Mouse (Mus musculus) intestine, embryonic 15.5 days (tissue): ENCODE measurements around the gene Nav3. TPM values are rescaled to one million over a fixed set of nuclear protein-coding genes. Genes with fewer than 3 reads are reported as not detected.

ENCODE experiments used
- ATAC-seq: fragments of 200-750 bp; cut with Nextera tagmentation; 2 replicates; pipeline ENCODE4 v1.8.0; 2017; ENCODE audit warnings: moderate TSS enrichment, moderate library complexity
- H3K27ac ChIP-seq: fragments of 300-500 bp; sonication (generic); 2 replicates; pipeline ENCODE4 v1.5.1; 2015; ENCODE audit warnings: mild to moderate bottlenecking, inconsistent platforms
- H3K27me3 ChIP-seq: fragments of 300-500 bp; sonication (generic); replicated peaks from 2 replicates; pipeline ENCODE4 v1.6.1; 2015; ENCODE audit warnings: inconsistent platforms
- H3K36me3 ChIP-seq: fragments of 300-500 bp; sonication (generic); 2 replicates; pipeline ENCODE4 v1.6.1; 2015; ENCODE audit warnings: inconsistent platforms
- H3K4me1 ChIP-seq: fragments of 300-500 bp; sonication (generic); replicated peaks from 2 replicates; pipeline ENCODE4 v1.6.1; 2015; ENCODE audit warnings: inconsistent platforms
- H3K4me2 ChIP-seq: fragments of 300-500 bp; sonication (generic); replicated peaks from 2 replicates; pipeline ENCODE4 v1.6.1; 2015; ENCODE audit warnings: mild to moderate bottlenecking, inconsistent platforms
- H3K4me3 ChIP-seq: fragments of 300-500 bp; sonication (generic); replicated peaks from 2 replicates; pipeline ENCODE4 v1.5.1; 2015; ENCODE audit warnings: inconsistent platforms
- H3K9ac ChIP-seq: fragments of 300-500 bp; sonication (generic); 2 replicates; pipeline ENCODE4 v1.6.1; 2015; ENCODE audit warnings: inconsistent platforms
- H3K9me3 ChIP-seq: fragments of 300-500 bp; sonication (generic); 2 replicates; pipeline ENCODE4 v1.6.1; 2016; ENCODE audit warnings: inconsistent platforms
- WGBS: fragments of 180-500 bp; shearing (Covaris S2); methylation state at CpG from one replicate; pipeline ENCODE4 v1.1.7; 2015; 5-methylcytosine and 5-hydroxymethylcytosine counted together
- polyA plus RNA-seq: library from polyadenylated mRNA; unstranded; fragments of >200 nt; fragmentation: Nextera tagmentation; extraction: Ambion mirVana; gene quantifications from 2 replicates; pipeline ENCODE4 v1.2.1, GENCODE M21; 2015

Nav3 gene
- polyA plus RNA-seq, 1 experiment from 2014 or later: 0.93 TPM

DNA sequence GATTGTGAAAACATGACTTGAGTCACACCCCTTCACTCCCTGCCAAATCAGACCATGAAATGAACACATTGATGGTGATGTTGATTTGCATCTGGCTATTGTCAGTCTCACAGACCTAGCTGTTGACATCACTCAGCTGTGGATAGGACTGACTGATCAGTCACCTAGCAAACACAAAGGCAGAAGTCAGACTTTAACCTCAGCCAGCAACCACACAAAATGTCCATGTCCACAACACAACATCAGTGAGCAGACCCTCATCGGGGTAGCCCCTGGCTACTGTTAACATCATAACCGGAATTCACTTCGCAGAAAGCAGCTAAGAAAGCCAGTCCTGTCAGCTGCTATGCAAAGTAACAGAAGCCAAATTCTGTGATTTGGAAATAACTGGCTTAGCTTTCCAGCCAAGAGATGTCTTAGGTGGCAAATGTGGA, 213.9 kb downstream of the Nav3 start:
- no peak overlapping the region for H3K4me3 ChIP-seq
- H3K9ac ChIP-seq: no peak overlapping the region
- no peak overlapping the region for H3K27ac ChIP-seq
- H3K4me2 ChIP-seq: no peak overlapping the region
- no peaks in the 10 kb centered on the region for H3K36me3 ChIP-seq
- no peaks in the 10 kb centered on the region for H3K9me3 ChIP-seq
- no peaks in the 10 kb centered on the region for H3K4me1 ChIP-seq
- ATAC-seq: no peak
- WGBS: 82% methylated on average over 3 of the region's 3 CpGs
- H3K27me3 ChIP-seq: no peaks in the 10 kb centered on the region

DNA sequence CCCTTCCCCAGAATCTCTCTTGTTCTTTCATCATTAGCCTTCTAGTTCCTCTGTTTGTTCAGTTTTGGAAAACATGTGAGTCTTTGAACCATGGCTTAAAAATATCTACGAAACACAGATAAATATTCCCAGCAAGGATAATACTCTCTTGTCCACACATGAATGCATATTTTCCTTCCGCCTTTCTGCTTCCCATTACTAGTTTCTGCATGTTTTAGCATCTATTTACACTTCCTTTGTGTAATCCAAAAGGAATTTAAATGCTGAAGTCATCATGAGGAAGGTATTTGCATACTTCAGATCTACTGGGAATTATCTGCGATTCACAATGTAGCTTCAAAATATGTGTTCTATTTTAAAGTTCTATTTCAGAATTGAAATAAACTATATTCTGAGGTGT, 215.3 kb downstream of the Nav3 start:
- Histone ChIP-seq H3K4me1 (no peaks in the 10 kb centered on the region), H3K4me3 (no peak overlapping the region), H3K9me3 (no peaks in the 10 kb centered on the region), H3K27me3 (no peaks in the 10 kb centered on the region), H3K36me3 (no peaks in the 10 kb centered on the region), H3K27ac (no peak overlapping the region), H3K9ac (no peak overlapping the region), H3K4me2 (no peak overlapping the region)
- no peak for ATAC-seq
- WGBS: 85% methylated on average over 3 of the region's 3 CpGs

DNA sequence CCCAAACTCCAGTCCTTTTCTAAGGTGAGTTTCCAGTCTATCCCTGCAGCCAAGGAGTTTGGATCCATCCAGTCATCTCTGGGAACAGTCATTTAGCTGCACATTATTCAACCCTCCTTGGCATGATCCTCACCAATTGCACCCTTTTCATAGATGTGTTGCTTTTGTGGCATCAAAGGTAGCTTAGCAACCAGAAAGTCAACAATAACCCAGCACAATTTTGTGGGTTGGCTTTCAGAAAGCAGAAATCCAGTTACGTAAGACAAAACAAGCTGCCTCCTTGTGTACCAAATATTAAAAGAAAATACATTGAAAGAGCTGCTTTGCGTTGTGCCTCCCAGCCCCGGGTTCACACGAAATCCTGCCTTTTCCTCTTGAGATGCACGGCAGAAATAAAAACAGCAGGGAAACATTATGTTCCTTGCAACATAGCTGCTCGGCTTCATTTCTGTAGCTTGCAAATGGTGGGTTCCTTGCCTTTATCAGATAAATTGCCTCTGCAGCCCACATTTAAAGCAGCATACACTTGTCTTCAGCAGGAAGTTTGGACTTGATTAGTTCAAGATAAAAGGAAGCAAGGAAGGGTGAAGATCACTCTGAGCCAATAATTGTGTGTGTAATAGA, 222.6 kb downstream of the Nav3 start:
- Histone ChIP-seq H3K27ac (no peak overlapping the region), H3K27me3 (no peaks in the 10 kb centered on the region), H3K4me1 (no peaks in the 10 kb centered on the region), H3K4me2 (no peak overlapping the region), H3K4me3 (no peak overlapping the region), H3K9ac (no peak overlapping the region), H3K36me3 (no peaks in the 10 kb centered on the region), H3K9me3 (no peaks in the 10 kb centered on the region)
- ATAC-seq: no peak
- WGBS: 77% methylated on average over 6 of the region's 6 CpGs

DNA sequence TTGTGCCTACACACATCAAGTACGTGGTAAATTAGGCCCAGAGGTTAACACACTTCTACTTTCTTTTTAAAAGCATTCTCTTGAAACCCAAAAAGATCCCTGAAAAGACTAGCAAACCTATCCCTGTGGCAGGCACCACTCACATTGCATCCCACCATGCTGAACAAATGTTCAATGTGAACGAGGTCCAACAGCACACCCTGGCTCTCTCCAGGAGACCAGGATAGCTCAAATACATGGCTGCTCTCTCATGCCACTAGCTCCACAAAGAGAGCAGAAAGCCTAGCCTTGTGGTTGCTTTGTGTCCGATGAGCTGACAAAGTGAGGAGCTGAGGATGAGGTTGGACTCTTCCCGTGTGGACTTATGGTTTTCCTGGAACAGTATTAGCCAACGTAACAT, 249.6 kb downstream of the Nav3 start:
- Histone ChIP-seq H3K4me2 (no peak overlapping the region), H3K27me3 (no peaks in the 10 kb centered on the region), H3K36me3 (no peaks in the 10 kb centered on the region), H3K9ac (no peak overlapping the region), H3K9me3 (no peaks in the 10 kb centered on the region), H3K27ac (no peak overlapping the region), H3K4me3 (no peak overlapping the region), H3K4me1 (no peaks in the 10 kb centered on the region)
- ATAC-seq: no peak
- WGBS: 83% methylated on average over 5 of the region's 5 CpGs

DNA sequence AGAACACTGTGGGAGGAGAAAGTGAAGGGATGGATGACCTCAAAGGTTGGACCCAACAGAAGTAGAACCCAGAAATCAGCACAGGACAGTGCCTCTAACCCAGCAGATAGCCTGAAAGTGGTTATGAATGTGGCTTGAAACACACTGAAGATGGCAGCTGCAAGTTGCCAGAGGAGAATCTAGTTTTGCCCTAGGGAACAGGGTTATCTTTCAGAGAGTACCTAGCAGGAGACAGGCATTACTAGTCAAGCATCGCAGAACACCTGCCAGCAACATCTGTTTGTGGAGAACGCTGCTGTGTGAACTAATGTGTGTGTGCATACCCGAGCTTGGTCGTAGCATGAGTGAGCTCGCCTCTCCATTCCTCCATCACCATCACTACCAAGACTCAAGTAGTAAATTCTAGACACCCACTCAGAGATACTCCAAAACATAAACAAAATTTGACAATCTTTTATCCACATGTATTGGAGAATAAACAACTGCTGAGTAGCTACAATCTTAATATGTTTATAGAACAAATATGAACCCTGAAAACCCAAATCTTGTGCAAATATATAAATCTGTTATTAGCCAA, 251.8 kb downstream of the Nav3 start:
- no peaks in the 10 kb centered on the region for H3K9me3 ChIP-seq
- WGBS: 65% methylated on average over 5 of the region's 5 CpGs
- ATAC-seq: no peak
- H3K27me3 ChIP-seq: no peaks in the 10 kb centered on the region
- H3K4me3 ChIP-seq: no peak overlapping the region
- no peaks in the 10 kb centered on the region for H3K36me3 ChIP-seq
- H3K27ac ChIP-seq: no peak overlapping the region
- no peak overlapping the region for H3K9ac ChIP-seq
- no peaks in the 10 kb centered on the region for H3K4me1 ChIP-seq
- no peak overlapping the region for H3K4me2 ChIP-seq

DNA sequence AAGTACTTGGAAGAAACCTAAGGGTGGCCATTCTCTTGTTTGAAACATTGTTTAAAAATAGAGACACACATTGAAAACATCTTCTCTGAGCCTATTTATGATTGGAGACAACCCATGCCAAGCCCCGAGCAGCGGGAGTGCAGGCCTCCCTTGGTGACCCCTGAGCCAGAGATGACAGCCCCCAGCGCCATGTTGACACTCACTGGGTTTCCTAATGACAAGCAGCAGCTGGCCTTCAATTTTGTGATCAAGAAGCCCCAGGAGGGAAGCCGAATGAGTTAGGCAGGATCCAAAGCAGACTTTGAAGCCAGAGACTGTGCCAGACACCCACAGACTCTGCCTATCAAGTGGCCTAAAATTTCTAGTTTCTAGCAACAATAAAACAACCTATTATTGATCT, 263.1 kb downstream of the Nav3 start:
- Histone ChIP-seq H3K4me3 (no peak overlapping the region), H3K9ac (no peak overlapping the region), H3K9me3 (no peaks in the 10 kb centered on the region), H3K27ac (no peak overlapping the region), H3K4me2 (no peak overlapping the region), H3K27me3 (no peaks in the 10 kb centered on the region), H3K4me1 (no peaks in the 10 kb centered on the region), H3K36me3 (no peaks in the 10 kb centered on the region)
- ATAC-seq: no peak
- 46% methylated on average over 4 of the region's 4 CpGs for WGBS

DNA sequence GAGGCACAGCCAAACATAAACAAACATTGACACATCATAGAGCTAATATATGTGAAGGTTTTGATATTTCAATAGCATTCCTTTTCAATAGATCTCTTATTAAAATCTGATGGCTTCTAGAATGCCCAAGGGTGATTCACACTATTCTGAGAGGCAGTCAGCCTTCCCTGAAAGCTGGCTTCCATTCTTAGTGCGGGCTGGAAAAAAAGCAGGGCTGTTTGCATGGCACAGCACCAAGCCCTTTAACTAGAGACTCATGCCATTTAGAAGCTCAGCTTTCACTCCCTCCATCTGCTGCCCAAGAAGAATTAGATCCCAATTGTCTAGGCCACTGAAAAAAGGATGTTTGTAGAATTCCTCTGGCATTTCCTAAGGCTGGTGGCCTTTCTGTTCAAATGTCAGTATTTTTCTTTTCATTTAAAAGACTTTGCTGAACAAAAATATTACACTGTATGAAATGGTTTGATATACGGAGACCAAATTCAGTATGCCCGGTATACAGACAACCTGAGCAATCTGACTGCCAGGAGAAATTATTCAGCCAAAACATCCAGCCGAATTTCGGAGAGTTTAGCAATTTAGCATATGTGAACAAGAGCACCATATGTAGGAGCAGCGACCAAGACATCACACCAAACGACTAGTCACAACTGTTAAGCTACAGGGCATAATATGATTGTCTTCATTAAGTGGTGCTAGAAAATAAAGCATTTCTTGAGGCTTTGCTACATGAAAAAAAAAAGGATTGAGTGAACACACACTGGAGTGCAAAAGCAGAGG, 263.8 kb downstream of the Nav3 start:
- no peak for ATAC-seq
- Histone ChIP-seq H3K4me1 (no peaks in the 10 kb centered on the region), H3K27ac (no peak overlapping the region), H3K4me3 (no peak overlapping the region), H3K9ac (no peak overlapping the region), H3K36me3 (no peaks in the 10 kb centered on the region), H3K9me3 (no peaks in the 10 kb centered on the region), H3K4me2 (no peak overlapping the region), H3K27me3 (no peaks in the 10 kb centered on the region)
- 79% methylated on average over 7 of the region's 7 CpGs for WGBS

DNA sequence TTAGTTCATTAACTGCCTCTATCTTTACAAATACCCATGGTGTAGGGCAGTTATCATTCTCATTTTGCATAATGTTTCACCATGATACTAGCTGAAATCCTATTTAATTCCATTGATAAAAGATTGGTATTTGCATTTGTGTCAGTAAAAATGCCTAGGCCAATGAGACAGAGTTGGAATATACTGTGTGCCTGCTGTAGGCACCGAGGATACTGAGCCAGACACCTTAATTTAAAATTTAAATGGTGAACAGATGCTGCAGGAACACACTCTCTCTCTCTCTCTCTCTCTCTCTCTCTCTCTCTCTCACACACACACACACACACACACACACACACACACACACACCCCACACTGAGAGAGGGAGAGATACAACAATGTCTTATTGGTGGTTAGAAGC, 269.8 kb downstream of the Nav3 start:
- ATAC-seq: no peak
- H3K4me3 ChIP-seq: no peak overlapping the region
- no peak overlapping the region for H3K4me2 ChIP-seq
- no peak overlapping the region for H3K27ac ChIP-seq
- no peak overlapping the region for H3K9ac ChIP-seq
- no peaks in the 10 kb centered on the region for H3K9me3 ChIP-seq
- WGBS: 79% methylated on average over 1 of the region's 1 CpGs
- H3K36me3 ChIP-seq: no peaks in the 10 kb centered on the region
- no peaks in the 10 kb centered on the region for H3K4me1 ChIP-seq
- H3K27me3 ChIP-seq: no peaks in the 10 kb centered on the region

DNA sequence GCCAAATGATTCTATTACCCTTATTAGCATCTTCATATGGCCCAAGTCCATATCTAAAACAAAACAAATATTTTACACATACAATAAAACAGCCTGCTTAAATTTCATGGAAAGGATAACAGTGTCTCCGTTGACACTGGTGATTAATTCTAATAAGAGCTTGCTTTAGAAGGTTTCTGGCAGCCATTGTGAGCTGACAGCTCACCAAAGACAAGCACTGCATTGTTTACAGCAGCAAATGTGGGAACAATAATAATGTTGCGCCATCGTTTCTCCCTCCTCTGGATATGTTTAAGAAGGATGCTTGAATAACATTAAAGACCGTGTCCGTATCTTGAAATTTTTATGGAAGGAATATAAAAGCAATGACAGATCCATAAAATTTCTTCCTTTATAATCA, 280.1 kb downstream of the Nav3 start:
- Histone ChIP-seq H3K4me1 (no peaks in the 10 kb centered on the region), H3K27me3 (no peaks in the 10 kb centered on the region), H3K4me2 (no peak overlapping the region), H3K4me3 (no peak overlapping the region), H3K36me3 (no peaks in the 10 kb centered on the region), H3K27ac (no peak overlapping the region), H3K9me3 (no peaks in the 10 kb centered on the region), H3K9ac (no peak overlapping the region)
- no peak for ATAC-seq
- 69% methylated on average over 5 of the region's 5 CpGs for WGBS

DNA sequence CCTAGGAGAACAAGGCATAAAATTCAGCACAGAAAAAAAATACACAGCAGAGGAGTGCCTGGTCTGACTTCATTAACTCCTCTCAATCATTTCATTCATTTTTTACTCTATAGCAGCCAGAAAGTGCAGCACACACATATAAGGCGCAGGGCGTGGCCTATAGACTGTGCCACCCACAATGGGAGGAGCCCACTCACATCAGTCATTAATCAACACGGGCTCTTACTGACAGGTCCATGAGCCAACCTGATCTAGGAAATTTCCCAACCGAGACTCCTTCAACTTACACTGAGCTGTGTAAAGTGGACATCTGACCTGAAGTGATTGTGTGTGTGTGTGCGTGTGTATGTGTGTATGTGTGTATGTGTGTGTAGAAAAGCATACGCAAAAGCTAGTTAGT, 286.6 kb downstream of the Nav3 start:
- Histone ChIP-seq H3K4me2 (no peak overlapping the region), H3K27me3 (no peaks in the 10 kb centered on the region), H3K27ac (no peak overlapping the region), H3K9ac (no peak overlapping the region), H3K4me3 (no peak overlapping the region), H3K36me3 (no peaks in the 10 kb centered on the region), H3K4me1 (no peaks in the 10 kb centered on the region), H3K9me3 (no peaks in the 10 kb centered on the region)
- WGBS: 73% methylated on average over 6 of the region's 6 CpGs
- ATAC-seq: no peak

DNA sequence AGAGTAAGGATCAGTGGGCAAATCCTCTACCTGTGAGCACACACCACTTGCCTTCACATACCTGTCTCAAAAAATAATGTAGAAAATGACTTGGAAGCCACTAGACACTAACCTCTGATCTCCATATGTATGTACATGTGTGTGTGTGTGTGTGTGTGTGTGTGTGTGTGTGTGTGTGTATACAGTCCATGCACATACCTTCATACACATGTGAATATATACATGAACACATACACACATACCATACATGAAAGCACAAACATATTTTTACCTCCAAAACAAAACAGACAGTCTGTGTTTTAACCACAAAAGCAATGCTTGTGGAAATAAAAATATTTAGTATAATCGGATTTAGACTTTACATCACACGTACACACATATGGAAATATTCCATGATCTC, 287.1 kb downstream of the Nav3 start:
- no peak for ATAC-seq
- H3K36me3 ChIP-seq: no peaks in the 10 kb centered on the region
- no peaks in the 10 kb centered on the region for H3K4me1 ChIP-seq
- no peak overlapping the region for H3K4me2 ChIP-seq
- H3K9me3 ChIP-seq: no peaks in the 10 kb centered on the region
- no peak overlapping the region for H3K4me3 ChIP-seq
- 83% methylated on average over 2 of the region's 2 CpGs for WGBS
- no peak overlapping the region for H3K9ac ChIP-seq
- H3K27ac ChIP-seq: no peak overlapping the region
- no peaks in the 10 kb centered on the region for H3K27me3 ChIP-seq

DNA sequence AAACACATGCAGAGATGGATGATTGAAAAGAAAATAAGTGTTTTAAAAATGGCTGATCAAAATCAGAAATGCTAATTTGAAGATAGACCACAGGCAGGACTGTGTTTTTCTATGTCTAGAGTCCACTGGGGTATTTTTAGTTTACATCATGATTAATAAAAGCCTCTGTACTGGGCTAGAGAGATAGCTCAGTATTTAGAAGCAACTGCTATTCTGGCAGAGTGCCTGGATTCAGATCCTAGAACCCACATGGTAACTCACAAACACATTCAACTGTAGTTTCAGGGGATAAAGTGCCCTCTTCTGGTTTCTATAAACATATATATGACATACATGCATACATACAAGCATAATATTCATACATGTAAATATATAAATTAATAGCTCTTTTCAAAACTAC, 293.4 kb downstream of the Nav3 start:
- Histone ChIP-seq H3K27me3 (no peaks in the 10 kb centered on the region), H3K4me1 (no peaks in the 10 kb centered on the region), H3K9ac (no peak overlapping the region), H3K4me3 (no peak overlapping the region), H3K9me3 (no peaks in the 10 kb centered on the region), H3K36me3 (no peaks in the 10 kb centered on the region), H3K27ac (no peak overlapping the region), H3K4me2 (no peak overlapping the region)
- ATAC-seq: no peak

DNA sequence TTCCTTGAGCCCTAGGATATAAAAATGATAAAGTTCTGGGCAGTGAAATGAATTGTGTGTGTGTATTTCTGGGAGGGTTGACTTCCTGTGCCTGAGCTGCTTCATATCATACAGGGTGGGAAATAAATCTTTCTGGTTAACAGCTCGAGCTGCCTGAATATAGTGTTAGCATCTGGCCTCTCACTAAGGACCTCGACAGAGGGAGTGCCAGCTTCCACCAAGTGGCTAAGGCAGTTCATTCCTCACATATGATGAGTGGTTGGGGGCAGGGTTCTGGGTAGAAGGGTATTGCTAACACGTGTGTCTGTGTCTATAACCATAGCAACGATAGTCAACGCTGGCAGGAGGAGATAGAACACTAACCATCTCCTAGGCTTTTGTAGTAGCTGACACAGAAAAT, 295.1 kb downstream of the Nav3 start:
- H3K9me3 ChIP-seq: no peaks in the 10 kb centered on the region
- H3K4me2 ChIP-seq: no peak overlapping the region
- ATAC-seq: no peak
- WGBS: 44% methylated on average over 5 of the region's 5 CpGs
- H3K4me1 ChIP-seq: no peaks in the 10 kb centered on the region
- no peak overlapping the region for H3K4me3 ChIP-seq
- no peak overlapping the region for H3K27ac ChIP-seq
- H3K27me3 ChIP-seq: no peaks in the 10 kb centered on the region
- no peak overlapping the region for H3K9ac ChIP-seq
- no peaks in the 10 kb centered on the region for H3K36me3 ChIP-seq
